Mouse (Mus musculus) embryonic fibroblast, embryonic 13.5 days (primary cell): ENCODE data around the gene Slc24a3.

Experiments used
- CTCF ChIP-seq: IDR thresholded peaks from 2 replicates; pipeline ENCODE4 v1.5.1; 2011; ENCODE audit warnings: mild to moderate bottlenecking, control low read depth, low read length, moderate library complexity, borderline replicate concordance; ENCODE audit not compliant: insufficient read depth
- POLR2A ChIP-seq: IDR thresholded peaks from 2 replicates; pipeline ENCODE4 v1.6.1; 2011; ENCODE audit warnings: low read depth, mild to moderate bottlenecking, control low read depth, low read length, moderate library complexity

- no peak for TF ChIP-seq CTCF
- no peak for TF ChIP-seq POLR2A
Observed at GRCm38 (mm10) chr2:145336406-145336805, 168.9 kb downstream of the Slc24a3 start.
